Mouse (Mus musculus) thymus, adult 18-20 months (tissue): Measurements from ENCODE around the gene Espnl.

ENCODE experiments used
- DNase-seq, 2 experiments: peaks; one replicate each; pipeline ENCODE4 v3.0.0; 2022; ENCODE audit warnings: mixed read lengths in 2 of 2

Espnl gene

GRCm38 (mm10) chr1:91324646-91325045, 2.8 kb downstream of the Espnl start:
- DNase-seq: no peak

GRCm38 (mm10) chr1:91325488-91326042, 3.7 kb downstream of the Espnl start:
- no peak for DNase-seq

- DNase-seq: no peak
Measured at GRCm38 (mm10) chr1:91332102-91332501, 10.2 kb downstream of the Espnl start.

DNA sequence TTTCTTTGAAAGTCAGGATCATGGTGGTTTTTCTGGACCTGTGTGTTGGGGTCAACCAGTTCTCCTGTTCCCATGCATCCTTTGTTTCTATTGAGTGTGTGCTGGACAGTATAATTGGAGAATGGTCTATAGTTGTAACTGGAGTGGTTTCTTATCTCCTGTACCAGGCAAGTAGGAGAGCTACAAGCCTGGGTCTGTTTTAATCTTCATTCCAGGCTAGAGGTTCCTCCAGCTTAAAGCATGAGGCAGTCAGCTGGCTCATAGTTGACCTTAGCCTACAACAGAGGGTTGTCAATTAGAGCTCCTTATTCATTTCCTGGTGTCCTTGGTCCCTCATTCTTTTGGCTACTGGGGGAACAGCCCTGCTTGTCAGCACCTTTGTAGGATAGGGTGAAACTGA, 11.7 kb downstream of the Espnl start:
- no peak for DNase-seq

GRCm38 (mm10) chr1:91337355-91337754, 15.5 kb downstream of the Espnl start:
- DNase-seq: no peak

GRCm38 (mm10) chr1:91344001-91344400, 22.1 kb downstream of the Espnl start:
- DNase-seq: no peak

DNA sequence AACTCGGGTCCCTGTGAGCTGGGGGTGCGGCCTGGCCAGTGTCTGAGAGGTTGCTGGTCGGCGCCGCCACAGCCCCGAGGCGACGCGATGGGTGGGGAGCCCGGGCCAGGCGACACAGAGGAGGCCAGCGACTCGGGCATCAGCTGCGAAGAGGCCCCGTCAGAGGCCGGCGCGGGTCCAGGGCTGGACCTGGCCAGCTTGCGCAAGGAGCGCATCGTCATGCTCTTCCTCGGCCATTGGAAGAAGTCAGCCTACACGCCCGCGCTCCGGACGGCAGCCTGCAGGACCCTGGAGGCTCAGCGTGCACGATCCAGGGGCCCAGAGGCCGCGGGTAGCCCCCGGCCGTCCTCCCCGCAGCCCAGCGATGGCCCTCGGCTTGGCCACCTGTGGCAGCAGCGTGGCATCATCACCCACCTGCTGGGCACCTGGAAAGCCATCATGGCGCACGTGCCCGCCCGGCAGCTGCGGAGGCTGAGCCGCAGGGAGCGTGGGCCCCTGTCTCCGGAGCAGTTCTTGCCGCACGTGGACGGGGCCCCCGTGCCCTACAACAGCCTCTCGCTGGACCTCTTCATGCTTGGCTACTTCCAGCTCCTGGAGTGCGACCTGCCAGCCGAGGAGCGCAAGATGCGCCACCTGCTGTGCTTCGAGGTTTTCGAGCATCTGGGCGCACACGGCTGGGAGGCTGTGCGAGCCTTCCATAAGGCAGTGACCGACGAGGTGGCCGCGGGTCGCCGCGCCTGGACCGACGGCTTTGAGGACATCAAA, 23.2 kb downstream of the Espnl start:
- no peak for DNase-seq

GRCm38 (mm10) chr1:91346892-91347291, 25.0 kb downstream of the Espnl start:
- no peak for DNase-seq

GRCm38 (mm10) chr1:91350841-91351240, 29.0 kb downstream of the Espnl start, which contains the start of gene Klhl30:
Klhl30 (plus strand) TSS chr1:91351016.
- DNase-seq: no peak

DNA sequence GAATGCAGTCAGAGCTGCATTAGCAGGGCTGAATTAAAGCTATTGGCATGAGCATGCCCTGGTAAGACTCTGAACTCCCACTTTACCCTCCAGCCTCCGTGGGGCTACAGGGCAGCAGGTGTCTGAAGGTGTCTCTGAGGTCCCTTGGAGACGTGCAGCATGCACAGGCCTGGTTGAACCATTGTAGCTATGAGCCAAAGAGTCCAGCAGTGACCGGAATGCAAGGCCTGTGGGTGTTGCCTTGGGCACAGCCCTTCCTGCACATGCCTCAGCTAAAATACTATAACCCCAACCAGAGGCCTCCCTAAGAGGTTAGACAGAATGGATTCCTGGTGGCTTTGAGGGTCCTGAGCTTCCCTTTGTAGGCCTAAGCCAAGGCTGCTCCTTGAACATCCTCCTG, 29.4 kb downstream of the Espnl start:
- DNase-seq: no peak

- DNase-seq: no peak
Measured at GRCm38 (mm10) chr1:91352277-91352676, 30.4 kb downstream of the Espnl start.

GRCm38 (mm10) chr1:91356105-91356504, 34.2 kb downstream of the Espnl start:
- no peak for DNase-seq

GRCm38 (mm10) chr1:91362113-91362512, 40.2 kb downstream of the Espnl start:
- no peak for DNase-seq

- no peak for DNase-seq
Measured at GRCm38 (mm10) chr1:91364822-91365644, 43.2 kb downstream of the Espnl start.

GRCm38 (mm10) chr1:91365816-91366214, 43.9 kb downstream of the Espnl start:
- DNase-seq: no peak

DNA sequence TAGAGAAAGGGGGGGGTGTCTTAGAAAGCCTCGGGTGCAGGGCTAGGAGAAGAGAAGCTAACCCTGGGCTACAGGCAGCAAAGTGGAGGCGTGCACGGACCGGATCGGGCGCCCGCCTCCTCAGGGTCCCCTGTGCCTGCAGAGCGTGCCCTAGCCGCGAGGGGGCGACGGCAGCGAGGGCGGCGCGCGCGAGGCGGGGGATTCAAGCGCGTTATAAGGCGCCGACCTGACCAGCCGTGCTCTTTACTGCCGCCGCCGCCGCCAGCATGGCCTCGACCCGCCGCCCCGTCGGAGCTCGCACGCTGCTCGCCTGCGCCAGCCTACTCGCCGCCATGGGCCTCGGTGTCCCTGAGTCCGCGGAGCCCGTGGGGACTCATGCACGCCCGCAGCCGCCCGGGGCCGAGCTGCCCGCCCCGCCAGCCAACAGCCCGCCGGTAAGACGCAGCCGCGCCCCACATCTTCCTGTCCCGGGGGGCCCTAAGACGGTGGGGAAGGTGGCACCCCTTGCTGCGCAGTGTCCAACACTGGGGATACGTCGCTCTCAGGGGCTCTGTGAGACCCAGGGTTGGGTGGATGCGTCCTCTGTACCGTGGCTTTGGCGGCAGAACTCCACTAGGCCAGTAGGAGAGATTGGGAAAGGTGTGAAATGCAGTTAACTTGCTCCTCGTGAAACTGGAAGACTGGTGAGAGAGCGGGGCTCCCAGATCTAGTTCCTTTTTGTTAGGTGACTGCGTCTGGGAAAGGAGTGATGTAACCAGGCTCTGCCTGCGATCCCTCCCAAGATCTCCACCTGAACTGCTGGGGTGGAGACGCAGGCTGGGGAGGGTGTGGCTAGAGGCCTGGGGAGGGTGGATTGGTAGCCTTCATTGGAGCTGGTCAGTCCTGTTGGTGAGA, 44.6 kb downstream of the Espnl start, which contains the start of gene Erfe:
Gene Erfe (plus strand): TSS at position 216 of the 894 bp plus-strand sequence.
- DNase-seq: peak; percentile 45 to 48

DNA sequence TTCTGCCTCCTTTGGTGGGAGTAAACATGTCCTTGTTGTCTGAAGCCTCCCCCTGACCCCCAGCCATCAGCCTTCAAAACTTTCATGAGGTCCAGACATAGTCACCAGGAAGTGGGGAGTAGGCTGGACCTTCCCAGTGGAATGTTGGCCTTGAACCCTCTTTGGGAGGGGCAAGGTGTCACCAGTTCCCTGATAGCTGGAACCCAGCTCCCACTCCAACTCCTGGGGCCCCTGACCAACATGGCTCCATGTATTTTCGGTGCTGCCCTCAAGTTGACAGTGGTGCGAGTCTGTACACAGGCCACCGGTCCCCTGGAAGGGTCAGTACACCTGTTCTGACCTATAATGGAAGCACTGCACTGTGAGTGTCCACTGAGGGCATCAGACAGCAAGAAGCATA, 45.4 kb downstream of the Espnl start:
- no peak for DNase-seq

- DNase-seq: no peak
Measured at GRCm38 (mm10) chr1:91369408-91369807, 47.5 kb downstream of the Espnl start.

GRCm38 (mm10) chr1:91370055-91370454, 48.2 kb downstream of the Espnl start:
- no peak for DNase-seq

- DNase-seq: no peak
Measured at GRCm38 (mm10) chr1:91373414-91373835, 51.5 kb downstream of the Espnl start.

GRCm38 (mm10) chr1:91380453-91381090, 58.7 kb downstream of the Espnl start:
- no peak for DNase-seq

GRCm38 (mm10) chr1:91381091-91381471, 59.2 kb downstream of the Espnl start:
- DNase-seq: no peak
